Mouse (Mus musculus) splenic B cell, adult 2 months (primary cell): Measurements from ENCODE around the gene March7.
A peak's percentile ranks its signal among the peaks of the same experiment; 100 is the strongest.

Experiments used
- DNase-seq: peaks from one replicate; pipeline ENCODE4 v3.0.0-alpha.2; 2011; ENCODE audit warnings: low read depth, low spot score
- H3K27me3 ChIP-seq: 2 replicates; pipeline ENCODE4 v1.6.1; 2012; ENCODE audit warnings: mild to moderate bottlenecking, low read length, moderate library complexity, mixed read lengths; ENCODE audit not compliant: control insufficient read depth, poor library complexity, insufficient read depth, severe bottlenecking
- H3K36me3 ChIP-seq: 2 replicates; pipeline ENCODE4 v1.6.1; 2012; ENCODE audit warnings: mild to moderate bottlenecking, low read length, moderate library complexity, mixed read lengths; ENCODE audit not compliant: control insufficient read depth, poor library complexity, insufficient read depth, severe bottlenecking

March7 gene

DNA sequence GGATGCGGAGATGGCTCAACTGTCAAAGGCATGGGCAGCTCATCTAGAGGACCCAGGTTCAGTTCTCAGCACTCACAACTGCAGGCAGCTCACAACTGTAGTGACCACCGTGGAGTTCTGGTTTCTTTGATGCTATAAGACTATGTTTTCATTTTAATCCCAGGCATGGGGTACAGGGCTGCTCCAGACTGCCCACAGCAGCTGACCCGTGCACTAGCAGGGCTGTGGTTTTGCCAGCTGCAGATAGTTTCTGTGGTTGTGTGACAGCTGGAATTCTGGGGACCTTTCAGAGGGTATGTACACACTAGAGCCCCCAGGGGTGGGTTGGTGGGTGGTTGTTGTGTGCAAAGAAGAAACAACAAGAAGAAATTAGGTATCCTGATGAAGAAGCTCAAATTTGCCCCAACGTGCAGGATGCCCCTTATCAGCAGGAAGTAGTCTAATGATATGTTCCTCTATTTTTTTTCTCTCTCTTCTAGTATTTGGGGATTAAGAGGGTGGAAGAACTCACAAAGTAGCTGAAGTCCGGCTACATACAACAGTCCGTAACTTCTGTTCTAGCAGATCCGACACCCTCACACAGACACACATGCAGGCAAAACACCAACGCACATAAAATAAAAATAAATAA is 6.7 kb upstream of the March7 start:
- Histone ChIP-seq H3K36me3 (no peaks in the 10 kb centered on the region), H3K27me3 (no peaks in the 10 kb centered on the region)
- no peak for DNase-seq

DNA sequence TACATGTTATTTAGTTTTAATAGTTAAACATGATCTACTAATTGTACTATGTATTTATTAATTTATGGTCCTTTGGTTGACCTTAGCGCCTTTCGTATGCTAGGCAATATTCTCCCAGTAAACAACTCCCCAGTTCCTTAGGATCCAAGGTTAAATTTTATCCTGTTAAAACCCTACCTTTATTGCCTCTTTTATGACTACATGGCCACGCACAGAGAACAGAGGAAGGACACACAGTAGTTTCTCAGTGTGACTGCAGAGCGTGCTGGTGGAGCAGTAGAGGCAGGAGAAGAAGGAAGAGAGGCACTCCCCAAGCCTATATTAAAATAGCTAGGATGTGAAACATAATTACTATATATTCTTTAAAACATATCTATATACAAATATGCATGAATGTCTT is 6.0 kb upstream of the March7 start:
- no peaks in the 10 kb centered on the region for H3K36me3 ChIP-seq
- no peaks in the 10 kb centered on the region for H3K27me3 ChIP-seq
- no peak for DNase-seq

DNA sequence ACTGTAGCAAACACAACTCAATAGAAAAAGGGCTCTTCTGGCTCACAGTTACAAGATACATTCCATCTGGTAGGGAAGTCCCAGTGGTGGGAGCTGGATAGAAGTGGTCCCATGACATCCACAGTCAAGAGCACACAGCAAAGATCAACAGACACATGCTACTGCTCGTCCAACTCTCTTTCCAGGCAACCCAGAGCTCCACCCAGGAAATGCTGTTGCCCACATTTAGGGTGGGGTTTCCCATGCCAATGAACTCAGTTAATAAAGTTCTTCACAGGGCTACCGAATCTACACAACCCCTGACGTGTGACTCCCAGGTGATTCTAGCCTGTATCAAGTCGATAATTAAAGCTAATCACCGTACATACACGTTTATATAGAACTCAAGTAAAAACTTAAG is 5.5 kb upstream of the March7 start:
- no peaks in the 10 kb centered on the region for H3K27me3 ChIP-seq
- H3K36me3 ChIP-seq, result no peaks in the 10 kb centered on the region
- DNase-seq, result peak; percentile 32

DNA sequence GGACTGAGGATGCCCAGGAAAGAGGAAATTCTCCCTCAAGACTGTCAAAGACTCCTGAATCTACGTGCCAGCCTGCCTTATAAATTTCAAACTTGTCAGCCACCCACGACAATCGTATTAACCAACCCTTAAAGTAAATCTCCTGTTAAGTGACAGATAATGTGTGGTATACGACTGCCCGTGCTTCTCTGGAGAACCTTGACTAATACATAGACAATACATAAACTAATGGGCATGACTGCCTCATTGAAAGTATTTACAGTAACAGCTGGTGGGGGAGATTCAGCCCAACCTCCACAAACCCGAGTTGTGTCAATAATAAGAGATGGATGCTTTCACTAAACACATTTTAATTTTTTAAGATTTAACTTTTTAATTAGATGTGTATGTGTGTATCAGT is 3.9 kb upstream of the March7 start:
- H3K36me3 ChIP-seq, result no peaks in the 10 kb centered on the region
- no peak for DNase-seq
- H3K27me3 ChIP-seq, result no peaks in the 10 kb centered on the region

DNA sequence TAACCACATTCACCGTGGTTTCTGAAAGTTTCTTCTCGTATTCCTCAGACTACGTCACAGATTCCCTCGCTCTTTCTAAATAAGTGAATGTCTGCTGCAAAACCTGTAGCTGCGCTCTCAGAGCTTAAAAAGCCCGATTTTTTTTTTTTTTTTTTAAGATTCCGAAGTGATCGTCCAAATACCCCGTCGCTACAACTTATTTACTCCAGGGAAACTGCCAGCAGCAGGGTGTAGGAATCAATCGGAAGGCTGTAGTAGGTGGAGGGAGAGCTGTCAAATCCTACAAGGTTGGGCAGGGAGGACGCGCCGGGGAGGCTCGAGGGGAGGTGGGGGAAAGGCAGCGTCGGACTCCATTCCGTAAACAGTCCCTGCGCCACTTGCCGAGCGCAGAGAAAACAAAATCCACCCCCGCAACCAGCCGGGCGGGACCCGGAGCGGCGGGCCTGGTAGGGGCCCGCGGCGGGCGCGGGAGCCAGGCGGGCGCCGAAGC is 520 bp upstream of the March7 start:
- DNase-seq, result no peak
- no peaks in the 10 kb centered on the region for H3K27me3 ChIP-seq

DNA sequence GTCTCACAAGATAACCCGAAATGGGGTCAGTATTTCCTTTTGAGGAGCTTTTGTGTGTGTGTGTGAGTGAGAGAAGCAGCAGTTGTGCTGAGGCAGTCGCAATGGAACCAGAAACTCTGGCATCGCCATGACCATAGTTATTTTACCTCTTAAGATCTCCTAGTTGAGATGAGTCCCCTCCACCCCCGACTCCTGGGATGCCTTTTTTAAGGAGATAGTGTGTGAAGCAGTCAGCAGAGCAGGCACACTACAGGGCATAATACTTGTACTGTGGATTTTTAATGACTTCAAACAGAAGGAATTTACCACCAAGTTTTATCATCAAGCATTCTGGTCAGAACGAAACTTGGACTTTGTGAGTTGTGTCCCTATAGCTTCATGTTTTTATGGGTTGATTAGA is 1.1 kb downstream of the March7 start:
- DNase-seq, result no peak
- Histone ChIP-seq H3K27me3 (no peaks in the 10 kb centered on the region), H3K36me3 (no peaks in the 10 kb centered on the region)

More for the DNA sequence above, 520 bp upstream of the March7 start:
- H3K36me3 ChIP-seq, result no peaks in the 10 kb centered on the region

DNA sequence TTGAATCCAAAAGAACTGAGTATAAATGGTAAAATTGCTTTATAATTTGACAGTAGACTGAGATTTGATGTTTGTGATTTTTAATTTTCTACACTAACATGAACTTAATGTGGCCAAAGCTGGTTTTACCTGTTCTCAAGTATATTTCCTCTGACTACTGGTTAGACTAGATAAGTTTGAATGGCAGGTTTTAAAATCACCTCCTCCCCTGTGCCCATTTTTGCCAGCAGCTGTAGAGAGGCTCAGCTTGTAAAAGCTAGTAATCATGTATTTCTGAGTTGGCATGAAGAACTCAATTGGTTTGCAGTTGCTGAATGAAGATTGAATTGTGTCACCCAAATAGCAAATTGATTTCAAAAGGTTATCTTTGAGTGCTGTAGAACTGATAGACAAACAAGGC is 2.8 kb downstream of the March7 start:
- no peak for DNase-seq
- H3K27me3 ChIP-seq, result no peaks in the 10 kb centered on the region

DNA sequence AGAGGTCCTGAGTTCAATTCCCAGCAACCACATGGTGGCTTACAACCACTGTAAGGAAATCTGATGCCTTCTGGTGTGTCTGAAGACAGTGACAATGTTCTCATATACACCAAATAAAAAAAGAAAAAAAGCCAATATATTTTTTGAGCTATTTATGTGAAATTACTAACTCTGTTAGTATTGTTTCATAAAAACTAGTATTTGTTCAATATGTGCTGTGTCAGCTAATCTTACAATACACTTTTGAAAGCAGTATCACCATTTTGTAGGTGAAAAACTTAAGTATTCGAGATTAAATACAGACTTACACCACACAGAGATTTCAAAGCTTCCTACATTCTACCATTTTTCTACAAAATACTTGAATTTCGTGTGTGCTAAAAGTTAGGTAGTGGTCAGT is 5.0 kb downstream of the March7 start:
- Histone ChIP-seq H3K36me3 (no peaks in the 10 kb centered on the region), H3K27me3 (no peaks in the 10 kb centered on the region)
- no peak for DNase-seq

More for the DNA sequence above, 2.8 kb downstream of the March7 start:
- no peaks in the 10 kb centered on the region for H3K36me3 ChIP-seq

DNA sequence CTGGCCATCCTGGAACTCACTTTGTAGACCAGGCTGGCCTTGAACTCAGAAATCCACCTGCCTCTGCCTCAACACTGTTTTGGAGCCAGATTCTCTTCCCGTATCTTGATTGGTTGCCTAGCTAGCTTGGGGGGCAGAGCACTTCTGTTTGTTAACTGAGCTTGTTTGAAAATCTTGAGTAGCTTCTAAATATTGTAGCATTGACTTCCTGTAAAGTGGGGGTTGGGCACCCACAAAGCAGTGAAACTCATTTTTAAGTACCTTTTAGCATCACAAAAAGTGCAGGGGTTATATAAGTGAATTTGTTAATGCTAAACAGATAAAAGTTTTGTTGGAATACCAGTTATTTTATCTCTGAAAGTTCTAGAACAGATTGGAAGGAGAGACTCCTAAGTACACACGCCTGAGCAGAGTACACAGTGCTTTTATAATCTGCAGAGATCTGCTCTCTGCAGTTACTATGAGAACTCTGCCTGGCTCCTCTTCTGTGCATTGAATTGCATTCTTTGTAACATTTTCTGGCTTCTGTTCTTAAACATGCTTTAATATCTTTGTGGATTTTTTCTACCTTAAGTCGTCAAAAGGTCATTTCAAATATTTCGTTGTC is 7.0 kb downstream of the March7 start:
- Histone ChIP-seq H3K36me3 (no peaks in the 10 kb centered on the region), H3K27me3 (no peaks in the 10 kb centered on the region)
- peak; percentile 22 for DNase-seq

DNA sequence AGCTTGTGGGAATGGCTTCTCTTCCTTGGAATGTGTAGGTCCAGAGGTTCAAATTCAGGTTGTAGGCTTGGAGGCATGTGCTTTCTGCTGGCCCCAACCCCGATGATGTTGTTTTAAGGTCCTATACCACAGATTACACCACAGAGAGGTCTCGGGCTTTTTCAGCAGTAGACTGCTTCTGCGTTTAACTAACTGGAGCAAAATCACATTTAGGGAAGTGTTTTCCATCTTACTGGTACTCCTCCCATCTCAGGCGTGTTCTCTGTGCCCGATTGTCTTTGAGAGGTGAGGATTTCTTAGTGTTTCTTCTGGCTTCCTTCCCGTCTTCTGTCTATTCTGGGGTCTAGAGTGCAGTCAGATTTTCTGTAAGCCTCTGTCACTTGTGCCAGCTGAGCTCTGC is 7.9 kb downstream of the March7 start:
- DNase-seq, result no peak
- H3K36me3 ChIP-seq, result no peaks in the 10 kb centered on the region
- no peaks in the 10 kb centered on the region for H3K27me3 ChIP-seq

DNA sequence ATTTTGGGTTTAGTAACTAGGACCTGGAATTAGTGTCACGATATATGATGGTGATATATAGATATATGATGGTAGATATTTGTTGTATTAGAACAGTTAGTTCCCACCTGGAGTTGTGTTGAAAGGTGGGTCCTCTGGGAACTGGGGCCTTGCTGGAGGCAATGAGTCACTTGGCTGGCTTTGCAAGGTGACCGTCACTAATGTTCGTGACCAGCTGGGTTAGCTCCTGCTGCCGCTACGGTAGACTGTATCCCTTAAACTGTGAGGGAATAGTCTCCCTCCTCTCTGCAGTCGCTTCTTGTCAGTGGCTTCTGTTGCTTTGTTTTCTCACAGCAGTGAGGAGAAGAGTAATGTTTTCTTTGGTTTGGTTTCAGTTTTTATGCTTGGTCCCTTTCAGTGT is 11.5 kb downstream of the March7 start:
- Histone ChIP-seq H3K36me3 (no peaks in the 10 kb centered on the region), H3K27me3 (no peaks in the 10 kb centered on the region)
- DNase-seq, result no peak

DNA sequence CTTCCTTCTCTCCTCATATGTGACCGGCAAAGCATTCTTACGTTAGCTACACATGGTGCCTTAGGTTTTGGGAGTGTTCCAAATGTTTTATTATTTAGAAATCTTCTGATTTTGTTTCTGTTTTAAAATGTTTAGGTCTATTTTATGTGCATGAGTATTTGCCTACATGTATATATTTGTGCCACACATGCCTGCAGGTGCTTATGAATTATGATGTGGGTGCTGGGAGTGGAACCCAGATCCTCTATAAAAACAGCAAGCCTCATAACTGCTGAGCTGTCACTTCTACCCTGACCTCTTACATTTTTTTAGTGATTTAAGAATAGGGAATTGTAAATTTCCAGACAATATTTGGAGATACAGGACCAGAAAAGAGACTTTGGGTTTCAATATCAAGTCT is 12.3 kb downstream of the March7 start:
- H3K36me3 ChIP-seq, result no peaks in the 10 kb centered on the region
- no peak for DNase-seq
- no peaks in the 10 kb centered on the region for H3K27me3 ChIP-seq

DNA sequence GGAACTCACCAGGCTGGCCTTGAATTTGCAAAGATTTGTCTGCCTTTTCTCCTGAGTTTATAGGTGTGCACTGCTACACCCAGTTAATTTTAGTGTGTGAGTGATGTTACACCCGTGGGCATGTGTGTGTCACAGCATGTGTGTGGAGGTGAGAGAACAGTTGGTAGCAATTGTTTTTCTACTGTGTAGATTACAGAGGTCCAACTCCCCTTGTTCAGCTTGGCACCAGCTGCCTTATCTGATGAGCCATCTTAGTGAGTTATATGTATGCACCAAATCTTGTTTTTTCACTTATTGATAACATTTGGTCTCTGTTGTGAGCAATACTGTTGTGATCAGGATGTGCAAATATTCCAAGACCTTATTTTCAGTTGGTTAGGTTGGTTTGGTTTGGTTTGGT is 13.8 kb downstream of the March7 start:
- H3K27me3 ChIP-seq, result no peaks in the 10 kb centered on the region
- H3K36me3 ChIP-seq, result no peaks in the 10 kb centered on the region
- DNase-seq, result no peak

DNA sequence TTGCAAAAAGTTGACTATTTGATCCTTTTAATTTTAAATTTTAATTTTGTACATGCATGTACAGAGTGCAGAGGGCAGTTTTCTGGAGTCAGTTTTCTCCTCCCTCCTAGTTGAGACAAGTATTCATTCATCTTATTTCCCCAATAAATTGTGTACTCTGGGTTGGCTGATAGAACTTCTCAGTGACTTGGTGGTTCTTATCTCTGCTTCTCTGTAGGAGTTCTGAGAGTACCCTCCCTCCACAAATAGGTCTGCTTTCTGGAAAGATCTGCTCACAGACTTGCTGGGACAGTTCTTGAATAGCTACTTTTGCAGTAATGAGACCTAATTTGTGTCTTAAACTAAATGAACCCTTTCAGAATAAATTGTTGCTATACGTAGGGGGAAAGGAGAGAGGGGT is 18.8 kb downstream of the March7 start:
- Histone ChIP-seq H3K27me3 (no peaks in the 10 kb centered on the region), H3K36me3 (peaks cover 8% of the 10 kb centered on the region; the same call in 1 of the 2 replicates)
- DNase-seq, result no peak

DNA sequence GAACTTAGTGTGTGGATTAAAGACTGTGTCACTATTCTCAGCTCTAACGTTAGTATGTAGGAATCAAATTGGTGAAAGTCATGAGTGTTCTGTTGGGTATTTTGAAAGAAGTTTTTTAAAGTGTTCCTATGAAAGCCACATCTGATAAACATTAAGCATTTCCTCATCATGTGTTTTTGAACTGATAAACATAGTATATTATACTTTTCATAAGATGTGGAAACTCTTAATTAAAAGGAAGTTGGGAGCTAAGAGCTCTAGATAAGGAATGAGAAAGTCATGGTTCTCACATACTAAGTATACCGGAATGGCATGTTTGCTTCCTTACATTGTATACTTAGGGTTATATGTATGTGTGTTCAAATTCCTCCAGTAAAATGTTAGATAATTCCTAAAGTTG is 20.7 kb downstream of the March7 start:
- H3K36me3 ChIP-seq, result peaks cover 15% of the 10 kb centered on the region; the same call in 1 of the 2 replicates
- no peak for DNase-seq
- H3K27me3 ChIP-seq, result no peaks in the 10 kb centered on the region

DNA sequence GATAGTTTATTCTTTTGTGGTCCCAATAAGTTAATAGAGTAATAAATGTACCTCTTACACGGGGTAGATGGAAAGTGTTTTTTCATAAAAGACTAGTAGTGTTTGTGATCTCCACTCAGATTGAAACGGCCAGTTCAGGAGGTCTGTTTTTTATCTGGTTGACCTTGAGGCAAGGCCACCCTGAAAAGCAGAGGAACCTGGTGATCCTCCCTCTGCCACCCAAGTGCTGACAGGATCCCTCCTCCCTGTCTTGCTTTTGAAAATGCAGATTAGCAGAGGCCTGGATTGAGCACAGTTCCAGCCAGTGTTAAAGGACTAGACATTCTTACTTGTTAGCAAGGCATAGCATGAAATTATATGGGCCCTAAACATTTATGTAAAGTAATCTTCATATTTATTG is 23.5 kb downstream of the March7 start:
- no peak for DNase-seq
- Histone ChIP-seq H3K27me3 (no peaks in the 10 kb centered on the region), H3K36me3 (peaks cover 19% of the 10 kb centered on the region; the same call in 1 of the 2 replicates)
